Mouse (Mus musculus) adrenal gland, postnatal 10 days (tissue): ENCODE measurements around the gene Ptprj. TPM values are rescaled to one million over a fixed set of nuclear protein-coding genes. Genes with fewer than 3 reads are reported as not detected.

ENCODE experiments used
- DNase-seq: peaks from one replicate; pipeline ENCODE4 v3.0.0; 2021; ENCODE audit warnings: mixed read lengths
- total RNA-seq, 2 experiments: library from RNA; stranded (reverse); gene quantifications; 2 replicates each; pipeline ENCODE4 v1.2.3; 2021

The Ptprj gene
- total RNA-seq, 2 experiments from 2014 or later, result 20.9 to 23.2 TPM

DNA sequence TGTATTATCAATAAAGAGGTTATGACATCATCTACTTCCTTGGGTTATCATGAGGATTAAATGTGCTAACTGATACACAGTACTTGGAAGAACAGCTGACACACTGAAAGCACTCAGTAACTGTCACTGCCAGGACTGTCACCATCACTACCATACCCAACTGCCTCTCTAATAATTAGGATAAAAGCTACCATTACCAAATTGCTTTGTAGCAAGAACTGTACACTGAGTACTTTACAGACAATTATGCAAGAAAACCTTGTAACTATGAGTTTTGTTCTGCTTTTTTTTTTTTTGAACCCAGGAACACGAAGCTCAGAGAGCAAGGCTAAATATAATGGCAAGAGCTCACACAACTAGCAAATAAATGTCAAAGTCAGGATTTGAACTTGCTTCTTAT lies 58.5 kb downstream of the Ptprj start:
- no peak for DNase-seq

DNA sequence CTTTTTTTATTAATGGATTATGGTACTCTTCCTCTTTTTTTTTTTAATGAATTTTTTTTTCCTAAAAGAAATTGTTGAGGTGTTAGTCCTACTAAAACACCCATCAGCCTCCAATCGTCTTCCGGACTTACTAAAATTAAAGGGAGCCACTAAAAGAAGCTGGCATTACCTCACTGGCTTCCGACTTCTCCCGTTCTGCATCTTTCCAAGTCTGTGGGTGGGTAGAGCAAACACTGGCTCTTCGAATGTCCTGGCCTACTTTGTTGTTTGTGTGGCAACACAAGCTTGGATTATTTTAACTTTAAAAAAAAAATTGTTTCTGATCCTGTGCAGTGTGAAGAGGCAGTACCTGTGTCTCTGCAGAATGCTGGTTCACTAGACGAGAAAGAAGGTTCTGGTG lies 62.2 kb downstream of the Ptprj start:
- DNase-seq, result no peak

- no peak for DNase-seq
These were observed 65.5 kb downstream of the Ptprj start for GRCm38 (mm10) chr2:90514969-90515368.

DNA sequence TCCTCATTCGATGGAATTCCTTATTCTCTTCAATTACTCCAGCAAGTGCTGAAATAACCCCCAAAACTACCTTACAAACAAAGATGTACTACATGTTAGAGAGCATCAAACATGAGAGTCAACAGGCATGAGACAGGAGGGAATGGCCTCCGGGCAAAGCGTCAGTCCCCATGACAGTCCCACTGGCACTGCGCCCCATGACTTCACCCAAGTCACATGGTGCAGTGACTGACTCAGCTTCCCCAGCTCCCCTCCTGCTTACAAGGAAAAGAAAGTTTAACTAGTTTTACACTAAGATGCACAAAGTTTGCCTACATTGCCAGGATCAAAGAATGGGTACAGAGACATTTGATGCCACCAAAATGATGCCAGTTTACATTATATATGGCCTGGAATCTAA lies 71.2 kb downstream of the Ptprj start:
- DNase-seq, result peak; percentile 76

GRCm38 (mm10) chr2:90506143-90506542 lies 74.3 kb downstream of the Ptprj start:
- DNase-seq, result no peak

DNA sequence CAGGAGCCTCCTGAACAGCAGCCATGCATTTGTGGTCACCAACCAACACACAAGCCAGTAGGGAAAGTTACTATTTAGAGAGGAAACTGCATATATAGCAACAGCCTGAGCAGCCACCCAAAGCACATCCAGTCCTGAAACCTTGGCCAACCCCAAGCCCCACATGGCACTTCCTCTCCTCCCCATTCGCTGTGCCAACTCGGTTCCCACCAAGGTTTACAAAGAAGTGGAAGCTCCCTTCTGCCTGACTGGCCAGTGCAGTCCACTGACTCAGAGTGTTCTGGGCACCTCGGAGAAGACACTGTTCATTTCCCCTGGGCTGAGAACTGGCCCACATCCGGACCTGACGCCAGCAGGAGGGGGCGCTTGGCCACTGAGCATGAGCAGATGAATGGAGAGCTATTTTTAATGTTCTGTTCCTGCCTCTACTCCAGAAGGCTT lies 75.7 kb downstream of the Ptprj start:
- DNase-seq, result peak; percentile 31

- DNase-seq, result no peak
These were observed 77.1 kb downstream of the Ptprj start for GRCm38 (mm10) chr2:90503182-90503833.

GRCm38 (mm10) chr2:90502738-90503137 lies 77.7 kb downstream of the Ptprj start:
- no peak for DNase-seq

GRCm38 (mm10) chr2:90501708-90502107 lies 78.7 kb downstream of the Ptprj start:
- no peak for DNase-seq

- no peak for DNase-seq
These were observed 79.6 kb downstream of the Ptprj start for GRCm38 (mm10) chr2:90500892-90501291.

- no peak for DNase-seq
These were observed 81.4 kb downstream of the Ptprj start for GRCm38 (mm10) chr2:90499002-90499401.

DNA sequence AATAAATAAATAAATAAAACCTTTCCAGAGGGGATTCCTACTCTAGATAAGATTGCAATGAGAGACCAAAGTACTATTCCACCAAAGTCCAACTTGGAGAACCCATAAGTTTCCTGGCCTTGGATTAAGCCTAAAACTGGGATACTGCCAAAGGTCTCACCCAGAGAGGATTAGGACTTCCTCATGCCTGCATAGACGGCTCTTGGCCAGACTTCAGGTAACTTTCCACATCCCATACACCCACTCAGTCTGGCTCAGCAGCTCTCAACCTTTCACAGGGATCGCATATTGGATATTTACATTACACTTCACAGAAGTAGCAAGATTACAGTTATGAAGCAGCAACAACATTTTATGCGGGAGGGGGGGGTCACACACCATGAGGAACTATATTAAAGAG lies 82.9 kb downstream of the Ptprj start:
- no peak for DNase-seq

DNA sequence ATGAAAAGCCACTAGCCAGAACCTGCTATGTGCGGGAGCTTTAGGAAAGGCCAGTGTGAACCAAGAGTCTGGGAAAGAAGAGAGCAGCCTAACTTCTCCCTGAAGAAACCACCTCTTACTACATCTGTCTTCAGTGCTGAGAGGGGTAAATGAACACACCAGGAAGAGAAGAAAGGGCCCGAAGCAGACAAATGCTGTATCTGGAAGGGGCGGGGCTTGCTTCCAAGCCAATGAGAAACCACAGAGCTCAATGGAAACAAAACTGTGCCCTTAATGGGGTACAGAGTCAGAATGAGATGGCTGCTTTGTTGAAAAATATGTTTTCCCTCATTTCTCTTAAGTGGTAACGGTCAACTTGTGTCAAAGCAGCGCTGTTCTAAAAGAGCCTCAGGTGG lies 83.8 kb downstream of the Ptprj start:
- DNase-seq, result no peak

GRCm38 (mm10) chr2:90496012-90496679 lies 84.3 kb downstream of the Ptprj start:
- no peak for DNase-seq

DNA sequence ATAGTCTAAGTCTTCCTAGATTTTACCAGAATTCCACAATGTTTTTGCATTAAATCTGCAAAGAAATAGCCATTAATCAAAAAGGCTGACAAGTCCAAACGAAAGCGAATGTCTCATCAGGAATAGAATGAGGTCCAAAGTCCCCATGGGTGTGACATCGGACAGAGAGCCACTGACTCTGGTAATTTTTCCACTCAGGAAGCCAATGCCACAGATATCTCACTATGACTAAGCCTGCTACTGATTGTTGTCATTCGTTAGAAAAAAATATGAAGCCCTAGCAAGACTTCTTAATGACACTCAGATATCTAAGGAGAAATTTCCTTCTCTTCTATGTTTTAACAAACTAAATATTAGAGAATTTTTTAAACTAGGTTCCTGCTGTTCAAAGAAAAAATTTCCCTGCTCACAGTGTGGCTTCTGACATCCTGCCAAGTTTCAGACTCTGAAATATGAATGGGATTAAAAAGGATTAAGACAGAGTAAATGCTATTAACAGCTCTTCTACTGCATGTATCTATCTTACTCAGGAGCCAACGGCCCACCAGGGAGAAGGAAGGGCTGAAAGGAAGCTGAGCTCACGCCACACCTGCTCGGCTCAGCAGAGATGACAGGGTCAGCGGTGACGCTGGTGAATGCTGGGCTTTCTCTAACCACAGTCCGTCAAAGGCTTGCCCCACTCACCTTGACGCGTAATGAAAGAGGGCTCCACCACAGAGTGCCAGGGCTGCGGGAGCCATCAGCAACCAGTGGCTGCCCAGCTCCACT lies 90.0 kb downstream of the Ptprj start:
- DNase-seq, result no peak

GRCm38 (mm10) chr2:90489839-90490238 lies 90.6 kb downstream of the Ptprj start:
- DNase-seq, result no peak

DNA sequence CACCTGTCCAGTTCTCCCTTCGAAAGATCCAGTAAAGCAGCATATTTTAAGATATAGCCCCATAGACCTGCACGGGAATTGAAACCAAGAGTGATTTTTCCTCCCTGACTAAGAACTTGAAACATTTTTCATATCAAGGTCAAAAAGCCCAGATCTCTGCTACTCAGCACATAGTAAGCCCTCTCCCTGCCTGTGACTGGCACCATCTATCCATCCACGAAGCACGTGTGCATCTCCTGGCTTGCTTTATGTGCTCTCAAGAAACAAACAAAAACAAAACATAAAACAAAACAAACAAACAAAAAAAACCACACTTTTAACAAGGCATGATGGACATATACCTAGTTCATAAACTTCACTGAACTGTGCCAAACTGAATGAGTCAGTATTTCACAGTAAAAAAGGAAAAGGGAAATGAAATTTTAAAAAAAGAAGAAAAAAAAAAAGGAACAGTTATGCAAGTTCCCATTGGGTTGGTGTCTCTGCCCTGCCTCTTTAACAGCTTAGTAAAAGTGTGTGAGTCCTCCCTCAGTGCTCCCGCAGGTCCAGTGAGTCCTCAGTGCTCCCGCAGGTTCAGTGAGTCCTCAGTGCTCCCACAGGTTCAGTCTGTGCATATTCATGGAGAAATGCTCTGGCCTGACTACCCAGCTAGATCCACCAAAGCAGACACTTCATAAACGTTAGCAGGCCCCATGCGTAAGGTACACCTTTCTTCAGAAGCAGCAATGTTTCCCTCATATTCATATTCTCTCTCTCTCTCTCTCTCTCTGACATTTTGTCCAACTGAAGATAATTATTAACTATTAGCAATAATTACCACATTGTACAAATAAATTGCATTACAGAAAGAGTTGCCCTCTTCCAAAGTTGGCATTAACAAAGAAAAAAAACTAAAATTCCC lies 91.5 kb downstream of the Ptprj start:
- no peak for DNase-seq

DNA sequence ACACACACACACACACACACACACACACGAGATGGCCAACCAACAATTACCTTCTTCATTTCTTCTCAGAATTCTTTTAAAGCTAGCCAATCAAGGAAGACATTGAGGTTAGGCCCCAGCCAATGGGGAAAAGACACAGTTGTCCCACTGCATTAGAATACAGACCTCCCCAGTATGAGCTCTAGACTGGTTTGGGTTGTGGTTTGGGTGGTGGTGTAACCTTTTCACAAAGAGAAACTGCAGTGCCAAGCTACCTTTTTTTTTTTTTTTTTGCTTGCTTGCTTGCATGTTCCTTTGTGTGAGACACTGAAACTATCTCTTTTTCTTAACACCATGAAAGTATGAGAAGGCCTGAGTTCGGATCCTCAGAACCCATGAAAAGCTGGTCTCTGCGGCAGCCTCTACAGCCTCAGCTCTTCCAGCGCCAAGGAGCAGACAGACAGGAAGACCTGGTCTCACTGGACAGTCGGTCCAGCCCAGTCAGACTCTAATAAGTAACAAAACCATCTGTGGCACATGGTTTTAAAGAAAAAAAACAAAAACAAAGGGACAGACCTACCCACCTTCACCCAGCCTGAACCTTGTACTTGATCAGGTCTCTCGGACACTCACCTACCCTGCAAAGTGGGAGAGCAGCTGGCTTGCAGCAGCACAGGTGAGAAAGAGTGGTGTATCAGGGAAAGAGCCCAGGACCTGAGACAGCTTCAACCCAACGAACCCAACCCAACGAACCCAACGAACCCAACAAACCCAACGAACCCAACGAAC lies 92.8 kb downstream of the Ptprj start:
- no peak for DNase-seq

- DNase-seq, result no peak
These were observed 94.2 kb downstream of the Ptprj start for GRCm38 (mm10) chr2:90486226-90486755.

DNA sequence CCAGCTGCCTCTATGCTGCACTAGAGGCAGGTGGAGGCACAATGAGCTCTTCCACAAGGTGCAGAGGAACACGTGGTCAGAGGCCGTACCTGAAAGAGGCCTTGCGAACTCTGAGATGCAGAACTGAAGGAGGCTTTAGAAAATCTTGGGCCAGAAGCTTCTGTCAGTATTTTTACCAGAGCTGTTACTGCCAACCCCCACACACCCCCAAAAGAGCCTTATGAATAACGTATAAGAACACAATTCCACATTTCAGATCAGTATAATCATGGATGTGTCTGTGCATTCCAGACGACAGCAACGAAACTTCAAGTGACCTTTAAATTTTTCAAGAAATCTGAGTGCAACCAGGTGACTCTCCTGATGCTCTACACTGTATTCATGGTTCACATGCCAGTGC lies 98.9 kb downstream of the Ptprj start:
- no peak for DNase-seq

GRCm38 (mm10) chr2:90480747-90481308 lies 99.6 kb downstream of the Ptprj start:
- DNase-seq, result no peak
